Mouse (Mus musculus) c-Kit-positive CD71-positive TER-119-positive erythroid progenitor cells, embryonic 14.5 days (primary cell): ENCODE data around the gene Tmem132c.

Experiments used
- DNase-seq: peaks from one replicate; pipeline ENCODE4 v3.0.0-alpha.2; 2013; ENCODE audit warnings: low spot score

Tmem132c gene

GRCm38 (mm10) chr5:127416536-127416935, 174.9 kb downstream of the Tmem132c start:
- no peak for DNase-seq

- DNase-seq = no peak
These were observed 182.3 kb downstream of the Tmem132c start for GRCm38 (mm10) chr5:127423936-127424335.

GRCm38 (mm10) chr5:127429124-127429523, 187.5 kb downstream of the Tmem132c start:
- no peak for DNase-seq

- no peak for DNase-seq
These were observed 190.0 kb downstream of the Tmem132c start for GRCm38 (mm10) chr5:127431561-127431960.

GRCm38 (mm10) chr5:127436836-127437235, 195.2 kb downstream of the Tmem132c start:
- no peak for DNase-seq

- DNase-seq = no peak
These were observed 197.0 kb downstream of the Tmem132c start for GRCm38 (mm10) chr5:127438639-127439038.

- DNase-seq = no peak
These were observed 200.4 kb downstream of the Tmem132c start for GRCm38 (mm10) chr5:127441963-127442362.

- peak; percentile 5 for DNase-seq
These were observed 212.0 kb downstream of the Tmem132c start for GRCm38 (mm10) chr5:127453580-127453979.

GRCm38 (mm10) chr5:127454068-127454467, 212.5 kb downstream of the Tmem132c start:
- DNase-seq = no peak

GRCm38 (mm10) chr5:127456076-127456475, 214.5 kb downstream of the Tmem132c start:
- no peak for DNase-seq

GRCm38 (mm10) chr5:127468151-127468550, 226.5 kb downstream of the Tmem132c start:
- DNase-seq = no peak

- no peak for DNase-seq
These were observed 228.7 kb downstream of the Tmem132c start for GRCm38 (mm10) chr5:127470351-127470750.

GRCm38 (mm10) chr5:127471902-127472301, 230.3 kb downstream of the Tmem132c start:
- no peak for DNase-seq

GRCm38 (mm10) chr5:127473706-127474105, 232.1 kb downstream of the Tmem132c start:
- DNase-seq = no peak

GRCm38 (mm10) chr5:127474856-127475255, 233.2 kb downstream of the Tmem132c start:
- DNase-seq = no peak

- DNase-seq = no peak
These were observed 236.2 kb downstream of the Tmem132c start for GRCm38 (mm10) chr5:127477790-127478189.

- DNase-seq = no peak
These were observed 236.7 kb downstream of the Tmem132c start for GRCm38 (mm10) chr5:127478322-127478721.

GRCm38 (mm10) chr5:127480931-127481330, 239.3 kb downstream of the Tmem132c start:
- no peak for DNase-seq

- DNase-seq = peak; percentile 12
These were observed 239.8 kb downstream of the Tmem132c start for GRCm38 (mm10) chr5:127481416-127481815.

GRCm38 (mm10) chr5:127482342-127482741, 240.7 kb downstream of the Tmem132c start:
- DNase-seq = no peak

- no peak for DNase-seq
These were observed 242.5 kb downstream of the Tmem132c start for GRCm38 (mm10) chr5:127483955-127484659.

- no peak for DNase-seq
These were observed 243.3 kb downstream of the Tmem132c start for GRCm38 (mm10) chr5:127484813-127485486.

GRCm38 (mm10) chr5:127487190-127487589, 245.6 kb downstream of the Tmem132c start:
- DNase-seq = no peak

- DNase-seq = no peak
These were observed 247.1 kb downstream of the Tmem132c start for GRCm38 (mm10) chr5:127488666-127489065.
